Mouse (Mus musculus) kidney, postnatal 25 days (tissue): ENCODE measurements around the gene Fnbp4.
"Not testable (repeated sequence)": the region's sequence is repeated elsewhere in the genome, so short reads cannot be mapped to it uniquely, and the experiment has no call there.

Source experiments
- DNase-seq, 2 experiments: peaks; one replicate each; pipeline ENCODE4 v3.0.0; 2021; ENCODE audit warnings: mixed read lengths in 2 of 2

Gene Fnbp4

GRCm38 (mm10) chr2:90782901-90783486 lies 37.8 kb downstream of the Fnbp4 start:
- DNase-seq = peak; percentile 11 to 42

GRCm38 (mm10) chr2:90788126-90788525 lies 43.0 kb downstream of the Fnbp4 start:
- no peak for DNase-seq

- DNase-seq = no peak
These were observed 63.3 kb downstream of the Fnbp4 start for GRCm38 (mm10) chr2:90808241-90809126.

- no peak for DNase-seq
These were observed 65.6 kb downstream of the Fnbp4 start for GRCm38 (mm10) chr2:90810751-90811150.

GRCm38 (mm10) chr2:90815266-90815665 lies 70.1 kb downstream of the Fnbp4 start:
- DNase-seq = no peak

GRCm38 (mm10) chr2:90816144-90816543 lies 71.0 kb downstream of the Fnbp4 start:
- DNase-seq = no peak

- DNase-seq = no peak
These were observed 73.5 kb downstream of the Fnbp4 start for GRCm38 (mm10) chr2:90818710-90819109.

- no peak for DNase-seq
These were observed 75.7 kb downstream of the Fnbp4 start for GRCm38 (mm10) chr2:90820894-90821293.

- no peak for DNase-seq
These were observed 77.8 kb downstream of the Fnbp4 start for GRCm38 (mm10) chr2:90822978-90823377.

GRCm38 (mm10) chr2:90823781-90824180 lies 78.6 kb downstream of the Fnbp4 start:
- no peak for DNase-seq

GRCm38 (mm10) chr2:90824528-90824927 lies 79.4 kb downstream of the Fnbp4 start:
- DNase-seq = not testable (repeated sequence)

GRCm38 (mm10) chr2:90825515-90826172 lies 80.5 kb downstream of the Fnbp4 start:
- no peak for DNase-seq

- no peak for DNase-seq
These were observed 83.6 kb downstream of the Fnbp4 start for GRCm38 (mm10) chr2:90828739-90829138.
